Mouse (Mus musculus) hindbrain, embryonic 15.5 days (tissue): ENCODE data around the gene Fitm1. TPM values are rescaled to one million over a fixed set of nuclear protein-coding genes. Genes with fewer than 3 reads are reported as not detected.

ENCODE experiments used
- ATAC-seq: fragments of 200-750 bp; cut with Nextera tagmentation; 2 replicates; pipeline ENCODE4 v1.8.0; 2017; ENCODE audit warnings: low read depth, moderate number of reproducible peaks, moderate TSS enrichment; ENCODE audit not compliant: low FRiP score
- H3K27ac ChIP-seq: fragments of 300-500 bp; sonication (generic); replicated peaks from 2 replicates; pipeline ENCODE4 v1.5.1; 2015; ENCODE audit warnings: mild to moderate bottlenecking, inconsistent platforms
- H3K27me3 ChIP-seq: fragments of 300-500 bp; sonication (generic); 2 replicates; pipeline ENCODE4 v1.6.1; 2015; ENCODE audit warnings: control low read depth, inconsistent platforms
- H3K36me3 ChIP-seq: fragments of 300-500 bp; sonication (generic); 2 replicates; pipeline ENCODE4 v1.6.1; 2015; ENCODE audit warnings: control low read depth, inconsistent platforms
- H3K4me1 ChIP-seq: fragments of 300-500 bp; sonication (generic); replicated peaks from 2 replicates; pipeline ENCODE4 v1.6.1; 2015; ENCODE audit warnings: control low read depth, inconsistent platforms
- H3K4me2 ChIP-seq: fragments of 300-500 bp; sonication (generic); 2 replicates; pipeline ENCODE4 v1.6.1; 2015; ENCODE audit warnings: moderate library complexity, mild to moderate bottlenecking, inconsistent platforms
- H3K4me3 ChIP-seq: fragments of 300-500 bp; sonication (generic); 2 replicates; pipeline ENCODE4 v1.5.1; 2015; ENCODE audit warnings: mild to moderate bottlenecking, inconsistent platforms
- H3K9ac ChIP-seq: fragments of 300-500 bp; sonication (generic); 2 replicates; pipeline ENCODE4 v1.6.1; 2015; ENCODE audit warnings: inconsistent platforms
- H3K9me3 ChIP-seq: fragments of 300-500 bp; sonication (generic); 2 replicates; pipeline ENCODE4 v1.6.1; 2016; ENCODE audit warnings: control low read depth, inconsistent platforms
- WGBS: fragments of 180-500 bp; shearing (Covaris S2); methylation state at CpG from one replicate; pipeline ENCODE4 v1.1.7; 2015; 5-methylcytosine and 5-hydroxymethylcytosine counted together
- polyA plus RNA-seq: library from polyadenylated mRNA; unstranded; fragments of >200 nt; fragmentation: Nextera tagmentation; extraction: Ambion mirVana; gene quantifications from 2 replicates; pipeline ENCODE4 v1.2.1, GENCODE M21; 2015

Gene Fitm1
- polyA plus RNA-seq, 1 experiment from 2014 or later, result 0.41 TPM

- Histone ChIP-seq H3K36me3 (no peaks in the 10 kb centered on the region), H3K4me3 (no peak overlapping the region), H3K4me1 (peaks cover 7% of the 10 kb centered on the region), H3K27ac (no peak overlapping the region), H3K9me3 (no peaks in the 10 kb centered on the region), H3K9ac (no peak overlapping the region), H3K27me3 (no peaks in the 10 kb centered on the region), H3K4me2 (no peak overlapping the region)
- no peak for ATAC-seq
- WGBS, result 86% methylated on average over 3 of the region's 3 CpGs
These were observed 19.6 kb upstream of the Fitm1 start for GRCm38 (mm10) chr14:55555788-55556187.

- no peak overlapping the region for H3K4me2 ChIP-seq
- no peak overlapping the region for H3K27ac ChIP-seq
- no peak overlapping the region for H3K9ac ChIP-seq
- peaks cover 18% of the 10 kb centered on the region for H3K4me1 ChIP-seq
- ATAC-seq, result no peak
- H3K4me3 ChIP-seq, result no peak overlapping the region
- H3K9me3 ChIP-seq, result no peaks in the 10 kb centered on the region
- H3K36me3 ChIP-seq, result no peaks in the 10 kb centered on the region
- 28% methylated on average over 5 of the region's 5 CpGs for WGBS
- H3K27me3 ChIP-seq, result no peaks in the 10 kb centered on the region
These were observed 18.4 kb upstream of the Fitm1 start for GRCm38 (mm10) chr14:55557003-55557402.

GRCm38 (mm10) chr14:55557587-55557986 is 17.8 kb upstream of the Fitm1 start:
- no peak overlapping the region for H3K27ac ChIP-seq
- no peaks in the 10 kb centered on the region for H3K36me3 ChIP-seq
- H3K4me3 ChIP-seq, result no peak overlapping the region
- no peaks in the 10 kb centered on the region for H3K9me3 ChIP-seq
- no peaks in the 10 kb centered on the region for H3K27me3 ChIP-seq
- peaks cover 24% of the 10 kb centered on the region for H3K4me1 ChIP-seq
- no peak overlapping the region for H3K4me2 ChIP-seq
- 89% methylated on average over 3 of the region's 3 CpGs for WGBS
- H3K9ac ChIP-seq, result no peak overlapping the region
- no peak for ATAC-seq

- Histone ChIP-seq H3K4me1 (peaks cover 24% of the 10 kb centered on the region), H3K9ac (peak overlapping the region; percentile 73), H3K27ac (peak overlapping the region; percentile 98; the same call in 1 of the 2 replicates), H3K4me3 (peak overlapping the region; percentile 53), H3K27me3 (no peaks in the 10 kb centered on the region), H3K9me3 (no peaks in the 10 kb centered on the region), H3K4me2 (peak overlapping the region; percentile 68), H3K36me3 (peaks cover 2% of the 10 kb centered on the region; the same call in 1 of the 2 replicates)
- WGBS, result 62% methylated on average over 6 of the region's 6 CpGs
- no peak for ATAC-seq
These were observed 16.5 kb upstream of the Fitm1 start for GRCm38 (mm10) chr14:55558740-55559448.

- under 1% methylated on average over 27 of the region's 27 CpGs for WGBS
- Histone ChIP-seq H3K36me3 (peaks cover 11% of the 10 kb centered on the region), H3K27me3 (no peaks in the 10 kb centered on the region), H3K4me2 (peak within 1 kb of the TSS; percentile 68), H3K9ac (peak within 1 kb of the TSS; percentile 73), H3K9me3 (no peaks in the 10 kb centered on the region), H3K4me3 (peak within 1 kb of the TSS; percentile 53), H3K4me1 (peaks cover 24% of the 10 kb centered on the region), H3K27ac (peak within 1 kb of the TSS; percentile 98)
- peak; percentile 78 for ATAC-seq
These were observed 15.6 kb upstream of the Fitm1 start, which contains the start of gene Dcaf11 for GRCm38 (mm10) chr14:55559799-55560201. Gene Dcaf11, plus strand, starts transcription at chr14:55560006.

GRCm38 (mm10) chr14:55560202-55561073 is 15.0 kb upstream of the Fitm1 start, which contains the start of gene A730061H03Rik:
Gene A730061H03Rik, minus strand, starts transcription at chr14:55560406.
- Histone ChIP-seq H3K9me3 (no peaks in the 10 kb centered on the region), H3K4me3 (peak within 1 kb of the TSS; percentile 53), H3K27me3 (no peaks in the 10 kb centered on the region), H3K4me2 (peak within 1 kb of the TSS; percentile 68), H3K27ac (peak within 1 kb of the TSS; percentile 98), H3K36me3 (peaks cover 17% of the 10 kb centered on the region), H3K9ac (peak within 1 kb of the TSS; percentile 73), H3K4me1 (peaks cover 24% of the 10 kb centered on the region)
- peak; percentile 97 for ATAC-seq
- under 1% methylated on average over 51 of the region's 51 CpGs for WGBS

- Histone ChIP-seq H3K4me2 (0 out of 2 replicates have a peak overlapping the region, but pooled peaks have one; percentile 68), H3K4me1 (peaks cover 24% of the 10 kb centered on the region), H3K9ac (no peak overlapping the region), H3K4me3 (no peak overlapping the region), H3K27ac (no peak overlapping the region), H3K36me3 (peaks cover 31% of the 10 kb centered on the region), H3K27me3 (no peaks in the 10 kb centered on the region), H3K9me3 (no peaks in the 10 kb centered on the region)
- WGBS, result 91% methylated on average over 10 of the region's 10 CpGs
- ATAC-seq, result no peak
These were observed 13.6 kb upstream of the Fitm1 start for GRCm38 (mm10) chr14:55561860-55562259.

GRCm38 (mm10) chr14:55563249-55563648 is 12.2 kb upstream of the Fitm1 start:
- Histone ChIP-seq H3K9ac (no peak overlapping the region), H3K27me3 (no peaks in the 10 kb centered on the region), H3K27ac (no peak overlapping the region), H3K4me1 (peaks cover 24% of the 10 kb centered on the region), H3K36me3 (peaks cover 44% of the 10 kb centered on the region), H3K4me3 (no peak overlapping the region), H3K9me3 (no peaks in the 10 kb centered on the region), H3K4me2 (no peak overlapping the region)
- WGBS, result 93% methylated on average over 11 of the region's 11 CpGs
- no peak for ATAC-seq

- no peak overlapping the region for H3K4me2 ChIP-seq
- WGBS, result 91% methylated on average over 3 of the region's 3 CpGs
- H3K27me3 ChIP-seq, result no peaks in the 10 kb centered on the region
- no peak for ATAC-seq
- peaks cover 61% of the 10 kb centered on the region for H3K36me3 ChIP-seq
- no peak overlapping the region for H3K27ac ChIP-seq
- H3K9me3 ChIP-seq, result no peaks in the 10 kb centered on the region
- no peak overlapping the region for H3K9ac ChIP-seq
- peaks cover 18% of the 10 kb centered on the region for H3K4me1 ChIP-seq
- no peak overlapping the region for H3K4me3 ChIP-seq
These were observed 9.7 kb upstream of the Fitm1 start for GRCm38 (mm10) chr14:55565748-55566147.

- Histone ChIP-seq H3K27me3 (no peaks in the 10 kb centered on the region), H3K4me3 (no peak overlapping the region), H3K4me2 (no peak overlapping the region), H3K36me3 (peaks cover 61% of the 10 kb centered on the region), H3K9ac (no peak overlapping the region), H3K27ac (no peak overlapping the region), H3K4me1 (peaks cover 2% of the 10 kb centered on the region; the same call in 1 of the 2 replicates), H3K9me3 (no peaks in the 10 kb centered on the region)
- no peak for ATAC-seq
- 95% methylated on average over 3 of the region's 3 CpGs for WGBS
These were observed 7.9 kb upstream of the Fitm1 start for GRCm38 (mm10) chr14:55567496-55567895.

GRCm38 (mm10) chr14:55570588-55570987 is 4.8 kb upstream of the Fitm1 start:
- no peak overlapping the region for H3K27ac ChIP-seq
- no peak overlapping the region for H3K9ac ChIP-seq
- peaks cover 43% of the 10 kb centered on the region for H3K36me3 ChIP-seq
- ATAC-seq, result no peak
- H3K4me2 ChIP-seq, result no peak overlapping the region
- H3K27me3 ChIP-seq, result no peaks in the 10 kb centered on the region
- WGBS, result 95% methylated on average over 2 of the region's 2 CpGs
- H3K9me3 ChIP-seq, result no peaks in the 10 kb centered on the region
- H3K4me1 ChIP-seq, result no peaks in the 10 kb centered on the region
- no peak overlapping the region for H3K4me3 ChIP-seq

- Histone ChIP-seq H3K27me3 (no peaks in the 10 kb centered on the region), H3K4me2 (no peak overlapping the region), H3K4me1 (no peaks in the 10 kb centered on the region), H3K4me3 (no peak overlapping the region), H3K9me3 (no peaks in the 10 kb centered on the region), H3K36me3 (peaks cover 31% of the 10 kb centered on the region), H3K9ac (no peak overlapping the region), H3K27ac (no peak overlapping the region)
- ATAC-seq, result no peak
These were observed 3.7 kb upstream of the Fitm1 start for GRCm38 (mm10) chr14:55571760-55572159.
